Mouse (Mus musculus) right cerebral cortex, postnatal 25 days (tissue): ENCODE measurements around the gene Pdk2.

Source experiments
- DNase-seq: peaks from one replicate; pipeline ENCODE4 v3.0.0; 2022

The Pdk2 gene

GRCm38 (mm10) chr11:95001584-95002347, 39.4 kb downstream of the Pdk2 start:
- no peak for DNase-seq

GRCm38 (mm10) chr11:95001058-95001457, 40.1 kb downstream of the Pdk2 start:
- no peak for DNase-seq

- no peak for DNase-seq
Observed at GRCm38 (mm10) chr11:95000548-95000947, 40.6 kb downstream of the Pdk2 start.

- no peak for DNase-seq
Observed at GRCm38 (mm10) chr11:95000128-95000527, 41.0 kb downstream of the Pdk2 start.

GRCm38 (mm10) chr11:94998041-94998531, 43.1 kb downstream of the Pdk2 start:
- peak; percentile 59 for DNase-seq

- no peak for DNase-seq
Observed at GRCm38 (mm10) chr11:94997596-94997995, 43.6 kb downstream of the Pdk2 start.

- no peak for DNase-seq
Observed at GRCm38 (mm10) chr11:94996984-94997383, 44.2 kb downstream of the Pdk2 start.

- DNase-seq: no peak
Observed at GRCm38 (mm10) chr11:94996101-94996500, 45.1 kb downstream of the Pdk2 start.

- no peak for DNase-seq
Observed at GRCm38 (mm10) chr11:94994947-94995772, 46.0 kb downstream of the Pdk2 start.

GRCm38 (mm10) chr11:94994208-94994814, 46.8 kb downstream of the Pdk2 start:
- no peak for DNase-seq

GRCm38 (mm10) chr11:94992754-94993606, 48.2 kb downstream of the Pdk2 start:
- DNase-seq: peak; percentile 56

GRCm38 (mm10) chr11:94992480-94992753, 48.7 kb downstream of the Pdk2 start:
- DNase-seq: no peak

- peak; percentile 69 for DNase-seq
Observed at GRCm38 (mm10) chr11:94991641-94992479, 49.3 kb downstream of the Pdk2 start.

- peak; percentile 91 for DNase-seq
Observed at GRCm38 (mm10) chr11:94990749-94991577, 50.2 kb downstream of the Pdk2 start, which contains the start of gene Ppp1r9b. Ppp1r9b (plus strand) TSS chr11:94991035.

GRCm38 (mm10) chr11:94990102-94990748, 50.9 kb downstream of the Pdk2 start:
- no peak for DNase-seq

- DNase-seq: peak; percentile 80
Observed at GRCm38 (mm10) chr11:94989562-94990017, 51.6 kb downstream of the Pdk2 start.

- DNase-seq: no peak
Observed at GRCm38 (mm10) chr11:94988780-94989561, 52.2 kb downstream of the Pdk2 start.

- no peak for DNase-seq
Observed at GRCm38 (mm10) chr11:94987851-94988250, 53.3 kb downstream of the Pdk2 start.

- DNase-seq: no peak
Observed at GRCm38 (mm10) chr11:94987341-94987740, 53.8 kb downstream of the Pdk2 start.
